Mouse (Mus musculus) hindbrain, embryonic 10.5 days (tissue): ENCODE measurements around the gene Asb6. TPM values are rescaled to one million over a fixed set of nuclear protein-coding genes. Genes with fewer than 3 reads are reported as not detected.

Experiments
- DNase-seq: peaks from one replicate; pipeline ENCODE4 v3.0.0-alpha.2; 2017; ENCODE audit warnings: low spot score
- H3K27ac ChIP-seq: fragments of 300-500 bp; sonication (generic); 2 replicates; pipeline ENCODE4 v1.5.1; 2016; ENCODE audit warnings: mild to moderate bottlenecking, moderate library complexity
- H3K27me3 ChIP-seq: fragments of 300-500 bp; sonication (generic); 2 replicates; pipeline ENCODE4 v1.6.1; 2016; ENCODE audit warnings: mild to moderate bottlenecking; ENCODE audit not compliant: poor library complexity, insufficient read depth, severe bottlenecking
- H3K36me3 ChIP-seq: fragments of 300-500 bp; sonication (generic); 2 replicates; pipeline ENCODE4 v1.6.1; 2016; ENCODE audit warnings: mild to moderate bottlenecking, moderate library complexity
- H3K4me1 ChIP-seq: fragments of 300-500 bp; sonication (generic); replicated peaks from 2 replicates; pipeline ENCODE4 v1.6.1; 2016; ENCODE audit warnings: mild to moderate bottlenecking
- H3K4me3 ChIP-seq: fragments of 300-500 bp; sonication (generic); 2 replicates; pipeline ENCODE4 v1.5.1; 2016; ENCODE audit warnings: mild to moderate bottlenecking, moderate library complexity
- H3K9me3 ChIP-seq: fragments of 300-500 bp; sonication (generic); 2 replicates; pipeline ENCODE4 v1.6.1; 2016; ENCODE audit warnings: mild to moderate bottlenecking, moderate library complexity
- whole genome bisulfite sequencing: fragments of 180-500 bp; shearing (Covaris S2); methylation state at CpG from one replicate; pipeline ENCODE4 v1.1.7; 2016; 5-methylcytosine and 5-hydroxymethylcytosine counted together
- polyA plus RNA-seq: library from polyadenylated mRNA; unstranded; fragments of >200 nt; fragmentation: Nextera tagmentation; extraction: Ambion mirVana; gene quantifications from 2 replicates; pipeline ENCODE4 v1.2.1, GENCODE M21; 2016

Gene Asb6
- polyA plus RNA-seq, 1 experiment from 2014 or later, result 46.1 TPM

- Histone ChIP-seq H3K27me3 (no peaks in the 10 kb centered on the region), H3K27ac (peak overlapping the region; percentile 54), H3K4me3 (no peak overlapping the region), H3K4me1 (peaks cover 64% of the 10 kb centered on the region), H3K9me3 (no peaks in the 10 kb centered on the region), H3K36me3 (no peaks in the 10 kb centered on the region)
- 44% methylated on average over 20 of the region's 20 CpGs for WGBS
- no peak for DNase-seq
These were observed 22.7 kb upstream of the Asb6 start for GRCm38 (mm10) chr2:30852771-30853313.

- H3K27ac ChIP-seq, result no peak overlapping the region
- H3K4me1 ChIP-seq, result peaks cover 78% of the 10 kb centered on the region
- H3K36me3 ChIP-seq, result no peaks in the 10 kb centered on the region
- no peak overlapping the region for H3K4me3 ChIP-seq
- no peak for DNase-seq
- peaks cover 16% of the 10 kb centered on the region for H3K27me3 ChIP-seq
- WGBS, result 38% methylated on average over 6 of the region's 6 CpGs
- no peaks in the 10 kb centered on the region for H3K9me3 ChIP-seq
These were observed 20.4 kb upstream of the Asb6 start for GRCm38 (mm10) chr2:30850581-30850980.

GRCm38 (mm10) chr2:30848184-30848583, 18.1 kb upstream of the Asb6 start:
- DNase-seq, result no peak
- WGBS, result 58% methylated on average over 8 of the region's 8 CpGs
- Histone ChIP-seq H3K36me3 (no peaks in the 10 kb centered on the region), H3K4me1 (peaks cover 68% of the 10 kb centered on the region), H3K9me3 (no peaks in the 10 kb centered on the region), H3K27me3 (peaks cover 37% of the 10 kb centered on the region), H3K4me3 (no peak overlapping the region), H3K27ac (no peak overlapping the region)

- H3K27me3 ChIP-seq, result peaks cover 44% of the 10 kb centered on the region
- peak overlapping the region; percentile 25; the same call in 1 of the 2 replicates for H3K27ac ChIP-seq
- peaks cover 57% of the 10 kb centered on the region for H3K4me1 ChIP-seq
- H3K4me3 ChIP-seq, result peak overlapping the region; percentile 77
- WGBS, result 22% methylated on average over 6 of the region's 6 CpGs
- H3K9me3 ChIP-seq, result no peaks in the 10 kb centered on the region
- no peak for DNase-seq
- no peaks in the 10 kb centered on the region for H3K36me3 ChIP-seq
These were observed 16.6 kb upstream of the Asb6 start for GRCm38 (mm10) chr2:30846723-30847122.

GRCm38 (mm10) chr2:30846236-30846635, 16.1 kb upstream of the Asb6 start:
- DNase-seq, result no peak
- peak overlapping the region; percentile 87 for H3K27ac ChIP-seq
- H3K9me3 ChIP-seq, result no peaks in the 10 kb centered on the region
- H3K36me3 ChIP-seq, result no peaks in the 10 kb centered on the region
- WGBS, result 56% methylated on average over 8 of the region's 8 CpGs
- peaks cover 52% of the 10 kb centered on the region for H3K4me1 ChIP-seq
- H3K27me3 ChIP-seq, result peaks cover 46% of the 10 kb centered on the region
- peak overlapping the region; percentile 77 for H3K4me3 ChIP-seq

GRCm38 (mm10) chr2:30845152-30846070, 15.3 kb upstream of the Asb6 start:
- H3K4me3 ChIP-seq, result peak overlapping the region; percentile 77
- H3K9me3 ChIP-seq, result no peaks in the 10 kb centered on the region
- peaks cover 46% of the 10 kb centered on the region for H3K27me3 ChIP-seq
- peak; percentile 54 for DNase-seq
- peaks cover 44% of the 10 kb centered on the region for H3K4me1 ChIP-seq
- H3K36me3 ChIP-seq, result no peaks in the 10 kb centered on the region
- WGBS, result under 1% methylated on average over 80 of the region's 80 CpGs
- peak overlapping the region; percentile 87 for H3K27ac ChIP-seq

GRCm38 (mm10) chr2:30842615-30843014, 12.5 kb upstream of the Asb6 start:
- Histone ChIP-seq H3K4me1 (peaks cover 32% of the 10 kb centered on the region), H3K36me3 (no peaks in the 10 kb centered on the region), H3K27ac (0 out of 2 replicates have a peak overlapping the region, but pooled peaks have one; percentile 35), H3K4me3 (no peak overlapping the region), H3K27me3 (peaks cover 46% of the 10 kb centered on the region), H3K9me3 (no peaks in the 10 kb centered on the region)
- no peak for DNase-seq
- 56% methylated on average over 10 of the region's 10 CpGs for WGBS

GRCm38 (mm10) chr2:30836238-30836990, 6.3 kb upstream of the Asb6 start:
- H3K4me3 ChIP-seq, result peak overlapping the region; percentile 21; the same call in 1 of the 2 replicates
- H3K36me3 ChIP-seq, result no peaks in the 10 kb centered on the region
- no peak for DNase-seq
- peak overlapping the region; percentile 70 for H3K27ac ChIP-seq
- no peaks in the 10 kb centered on the region for H3K9me3 ChIP-seq
- no peaks in the 10 kb centered on the region for H3K27me3 ChIP-seq
- WGBS, result 15% methylated on average over 21 of the region's 21 CpGs
- H3K4me1 ChIP-seq, result peaks cover 40% of the 10 kb centered on the region

GRCm38 (mm10) chr2:30834373-30835022, 4.4 kb upstream of the Asb6 start, which contains the start of gene Prrx2:
TSS of gene Prrx2 (plus strand) at chr2:30834972.
- peak within 1 kb of the TSS; percentile 83 for H3K27ac ChIP-seq
- peaks cover 52% of the 10 kb centered on the region for H3K4me1 ChIP-seq
- H3K4me3 ChIP-seq, result no peak within 1 kb of the TSS
- H3K27me3 ChIP-seq, result no peaks in the 10 kb centered on the region
- no peaks in the 10 kb centered on the region for H3K36me3 ChIP-seq
- DNase-seq, result no peak
- no peaks in the 10 kb centered on the region for H3K9me3 ChIP-seq
- WGBS, result 64% methylated on average over 9 of the region's 10 CpGs

- no peak for DNase-seq
- peaks cover 59% of the 10 kb centered on the region for H3K4me1 ChIP-seq
These were observed 3.5 kb upstream of the Asb6 start for GRCm38 (mm10) chr2:30833644-30834043.

GRCm38 (mm10) chr2:30829315-30829714, 818 bp downstream of the Asb6 start:
- Histone ChIP-seq H3K27me3 (no peaks in the 10 kb centered on the region), H3K4me3 (no peak overlapping the region), H3K9me3 (no peaks in the 10 kb centered on the region), H3K27ac (0 out of 2 replicates have a peak overlapping the region, but pooled peaks have one; percentile 36), H3K36me3 (peaks cover 26% of the 10 kb centered on the region), H3K4me1 (peaks cover 56% of the 10 kb centered on the region)
- peak; percentile 58 for DNase-seq
- WGBS, result 45% methylated on average over 5 of the region's 5 CpGs

More at GRCm38 (mm10) chr2:30833644-30834043, 3.5 kb upstream of the Asb6 start:
- 59% methylated on average over 5 of the region's 5 CpGs for WGBS
- Histone ChIP-seq H3K36me3 (no peaks in the 10 kb centered on the region), H3K27me3 (no peaks in the 10 kb centered on the region), H3K27ac (peak overlapping the region; percentile 83), H3K4me3 (no peak overlapping the region), H3K9me3 (no peaks in the 10 kb centered on the region)
